Mouse (Mus musculus): ENCODE measurements around the gene Pop7. TPM values are rescaled to one million over a fixed set of nuclear protein-coding genes. Genes with fewer than 3 reads are reported as not detected.

Pop7 gene
- polyA plus RNA-seq, 1 experiment from 2014 or later, result 80.5 TPM

GRCm38 (mm10) chr5:137523396-137524250 is 21.3 kb upstream of the Pop7 start:
- no peak overlapping the region for H3K4me2 ChIP-seq (ENCODE audit: low read length)
- WGBS, result 86% methylated on average over 25 of the region's 25 CpGs
- H3K9ac ChIP-seq (ENCODE audit: low read depth, low read length), result no peak overlapping the region
- no peak overlapping the region for H3K4me3 ChIP-seq (ENCODE audit: low read depth, low read length)
- H3K27ac ChIP-seq (ENCODE audit: low read length), result no peak overlapping the region
- no peaks in the 10 kb centered on the region for H3K27me3 ChIP-seq (ENCODE audit: control insufficient read depth, insufficient read depth, low read depth, low read length)
- H3K9me3 ChIP-seq (replicated peaks; ENCODE audit: control insufficient read depth, low read length, poor library complexity, severe bottlenecking), result no peaks in the 10 kb centered on the region
- H3K36me3 ChIP-seq (ENCODE audit: control insufficient read depth, insufficient read depth, low read length), result peaks cover 72% of the 10 kb centered on the region
- no peak for ATAC-seq
- peaks cover 3% of the 10 kb centered on the region; the same call in 1 of the 2 replicates for H3K4me1 ChIP-seq (ENCODE audit: control insufficient read depth, insufficient read depth, low read length)

GRCm38 (mm10) chr5:137522711-137523110 is 20.4 kb upstream of the Pop7 start:
- Histone ChIP-seq H3K36me3 (ENCODE audit: control insufficient read depth, insufficient read depth, low read length) (peaks cover 64% of the 10 kb centered on the region), H3K4me1 (ENCODE audit: control insufficient read depth, insufficient read depth, low read length) (peaks cover 3% of the 10 kb centered on the region; the same call in 1 of the 2 replicates)

GRCm38 (mm10) chr5:137521861-137522260 is 19.5 kb upstream of the Pop7 start:
- no peaks in the 10 kb centered on the region; the same call in 1 of the 2 replicates for H3K4me1 ChIP-seq (ENCODE audit: control insufficient read depth, insufficient read depth, low read length)
- no peak overlapping the region for H3K9ac ChIP-seq (ENCODE audit: low read depth, low read length)
- no peak for ATAC-seq
- no peak overlapping the region for H3K27ac ChIP-seq (ENCODE audit: low read length)
- H3K9me3 ChIP-seq (replicated peaks; ENCODE audit: control insufficient read depth, low read length, poor library complexity, severe bottlenecking), result no peaks in the 10 kb centered on the region
- no peak overlapping the region for H3K4me3 ChIP-seq (ENCODE audit: low read depth, low read length)
- H3K36me3 ChIP-seq (ENCODE audit: control insufficient read depth, insufficient read depth, low read length), result peaks cover 60% of the 10 kb centered on the region
- no peaks in the 10 kb centered on the region for H3K27me3 ChIP-seq (ENCODE audit: control insufficient read depth, insufficient read depth, low read depth, low read length)
- WGBS, result 76% methylated on average over 9 of the region's 9 CpGs
- H3K4me2 ChIP-seq (ENCODE audit: low read length), result no peak overlapping the region

More at GRCm38 (mm10) chr5:137522711-137523110, 20.4 kb upstream of the Pop7 start:
- Histone ChIP-seq H3K9me3 (replicated peaks; ENCODE audit: control insufficient read depth, low read length, poor library complexity, severe bottlenecking) (no peaks in the 10 kb centered on the region), H3K4me3 (ENCODE audit: low read depth, low read length) (no peak overlapping the region), H3K9ac (ENCODE audit: low read depth, low read length) (no peak overlapping the region), H3K27ac (ENCODE audit: low read length) (no peak overlapping the region), H3K27me3 (ENCODE audit: control insufficient read depth, insufficient read depth, low read depth, low read length) (no peaks in the 10 kb centered on the region), H3K4me2 (ENCODE audit: low read length) (no peak overlapping the region)
- 72% methylated on average over 11 of the region's 11 CpGs for WGBS
- no peak for ATAC-seq

GRCm38 (mm10) chr5:137519691-137520550 is 17.6 kb upstream of the Pop7 start:
- no peak for ATAC-seq
- peaks cover 56% of the 10 kb centered on the region for H3K36me3 ChIP-seq (ENCODE audit: control insufficient read depth, insufficient read depth, low read length)
- WGBS, result 92% methylated on average over 27 of the region's 27 CpGs

GRCm38 (mm10) chr5:137518436-137518835 is 16.1 kb upstream of the Pop7 start, which contains the start of gene Gigyf1:
Gene Gigyf1 (plus strand): TSS chr5:137518548.
- Histone ChIP-seq H3K9ac (ENCODE audit: low read depth, low read length) (no peak within 1 kb of the TSS), H3K4me2 (ENCODE audit: low read length) (no peak within 1 kb of the TSS), H3K36me3 (ENCODE audit: control insufficient read depth, insufficient read depth, low read length) (peaks cover 44% of the 10 kb centered on the region), H3K27ac (ENCODE audit: low read length) (no peak within 1 kb of the TSS), H3K27me3 (ENCODE audit: control insufficient read depth, insufficient read depth, low read depth, low read length) (no peaks in the 10 kb centered on the region), H3K9me3 (replicated peaks; ENCODE audit: control insufficient read depth, low read length, poor library complexity, severe bottlenecking) (no peaks in the 10 kb centered on the region), H3K4me1 (ENCODE audit: control insufficient read depth, insufficient read depth, low read length) (peaks cover 18% of the 10 kb centered on the region), H3K4me3 (ENCODE audit: low read depth, low read length) (no peak within 1 kb of the TSS)
- no peak for ATAC-seq
- WGBS, result 68% methylated on average over 5 of the region's 5 CpGs

More at GRCm38 (mm10) chr5:137519691-137520550, 17.6 kb upstream of the Pop7 start:
- Histone ChIP-seq H3K27me3 (ENCODE audit: control insufficient read depth, insufficient read depth, low read depth, low read length) (no peaks in the 10 kb centered on the region), H3K9me3 (replicated peaks; ENCODE audit: control insufficient read depth, low read length, poor library complexity, severe bottlenecking) (no peaks in the 10 kb centered on the region), H3K9ac (ENCODE audit: low read depth, low read length) (no peak overlapping the region), H3K4me1 (ENCODE audit: control insufficient read depth, insufficient read depth, low read length) (peaks cover 3% of the 10 kb centered on the region; the same call in 1 of the 2 replicates), H3K4me3 (ENCODE audit: low read depth, low read length) (no peak overlapping the region), H3K4me2 (ENCODE audit: low read length) (no peak overlapping the region), H3K27ac (ENCODE audit: low read length) (no peak overlapping the region)

- H3K4me2 ChIP-seq (ENCODE audit: low read length), result no peak overlapping the region
- peaks cover 41% of the 10 kb centered on the region for H3K4me1 ChIP-seq (ENCODE audit: control insufficient read depth, insufficient read depth, low read length)
- no peak overlapping the region for H3K9ac ChIP-seq (ENCODE audit: low read depth, low read length)
- peaks cover 11% of the 10 kb centered on the region for H3K36me3 ChIP-seq (ENCODE audit: control insufficient read depth, insufficient read depth, low read length)
- ATAC-seq, result no peak
- no peak overlapping the region for H3K4me3 ChIP-seq (ENCODE audit: low read depth, low read length)
- H3K27ac ChIP-seq (ENCODE audit: low read length), result no peak overlapping the region
- H3K27me3 ChIP-seq (ENCODE audit: control insufficient read depth, insufficient read depth, low read depth, low read length), result no peaks in the 10 kb centered on the region
- 83% methylated on average over 3 of the region's 3 CpGs for WGBS
- H3K9me3 ChIP-seq (replicated peaks; ENCODE audit: control insufficient read depth, low read length, poor library complexity, severe bottlenecking), result no peaks in the 10 kb centered on the region
Measured at GRCm38 (mm10) chr5:137514811-137515210, 12.5 kb upstream of the Pop7 start.

GRCm38 (mm10) chr5:137513951-137514721 is 11.8 kb upstream of the Pop7 start:
- Histone ChIP-seq H3K4me2 (ENCODE audit: low read length) (no peak overlapping the region; the same call in 1 of the 2 replicates), H3K36me3 (ENCODE audit: control insufficient read depth, insufficient read depth, low read length) (peaks cover 4% of the 10 kb centered on the region), H3K27me3 (ENCODE audit: control insufficient read depth, insufficient read depth, low read depth, low read length) (no peaks in the 10 kb centered on the region), H3K9ac (ENCODE audit: low read depth, low read length) (no peak overlapping the region), H3K27ac (ENCODE audit: low read length) (no peak overlapping the region), H3K9me3 (replicated peaks; ENCODE audit: control insufficient read depth, low read length, poor library complexity, severe bottlenecking) (no peaks in the 10 kb centered on the region), H3K4me3 (ENCODE audit: low read depth, low read length) (no peak overlapping the region), H3K4me1 (ENCODE audit: control insufficient read depth, insufficient read depth, low read length) (peaks cover 41% of the 10 kb centered on the region)
- no peak for ATAC-seq
- 78% methylated on average over 12 of the region's 12 CpGs for WGBS

Measured in midbrain, embryonic 16.5 days (tissue).